Mouse (Mus musculus) hindbrain, embryonic 15.5 days (tissue): Measurements from ENCODE around the gene Elfn1. TPM values are rescaled to one million over a fixed set of nuclear protein-coding genes. Genes with fewer than 3 reads are reported as not detected.

Source experiments
- ATAC-seq: fragments of 200-750 bp; cut with Nextera tagmentation; 2 replicates; pipeline ENCODE4 v1.8.0; 2017; ENCODE audit warnings: low read depth, moderate number of reproducible peaks, moderate TSS enrichment; ENCODE audit not compliant: low FRiP score
- H3K27ac ChIP-seq: fragments of 300-500 bp; sonication (generic); replicated peaks from 2 replicates; pipeline ENCODE4 v1.5.1; 2015; ENCODE audit warnings: mild to moderate bottlenecking, inconsistent platforms
- H3K27me3 ChIP-seq: fragments of 300-500 bp; sonication (generic); 2 replicates; pipeline ENCODE4 v1.6.1; 2015; ENCODE audit warnings: control low read depth, inconsistent platforms
- H3K36me3 ChIP-seq: fragments of 300-500 bp; sonication (generic); 2 replicates; pipeline ENCODE4 v1.6.1; 2015; ENCODE audit warnings: control low read depth, inconsistent platforms
- H3K4me1 ChIP-seq: fragments of 300-500 bp; sonication (generic); replicated peaks from 2 replicates; pipeline ENCODE4 v1.6.1; 2015; ENCODE audit warnings: control low read depth, inconsistent platforms
- H3K4me2 ChIP-seq: fragments of 300-500 bp; sonication (generic); 2 replicates; pipeline ENCODE4 v1.6.1; 2015; ENCODE audit warnings: moderate library complexity, mild to moderate bottlenecking, inconsistent platforms
- H3K4me3 ChIP-seq: fragments of 300-500 bp; sonication (generic); 2 replicates; pipeline ENCODE4 v1.5.1; 2015; ENCODE audit warnings: mild to moderate bottlenecking, inconsistent platforms
- H3K9ac ChIP-seq: fragments of 300-500 bp; sonication (generic); 2 replicates; pipeline ENCODE4 v1.6.1; 2015; ENCODE audit warnings: inconsistent platforms
- H3K9me3 ChIP-seq: fragments of 300-500 bp; sonication (generic); 2 replicates; pipeline ENCODE4 v1.6.1; 2016; ENCODE audit warnings: control low read depth, inconsistent platforms
- WGBS: fragments of 180-500 bp; shearing (Covaris S2); methylation state at CpG from one replicate; pipeline ENCODE4 v1.1.7; 2015; 5-methylcytosine and 5-hydroxymethylcytosine counted together
- polyA plus RNA-seq: library from polyadenylated mRNA; unstranded; fragments of >200 nt; fragmentation: Nextera tagmentation; extraction: Ambion mirVana; gene quantifications from 2 replicates; pipeline ENCODE4 v1.2.1, GENCODE M21; 2015

The Elfn1 gene
- polyA plus RNA-seq, 1 experiment from 2014 or later = 3.9 TPM

GRCm38 (mm10) chr5:139949363-139949762 lies 41.6 kb downstream of the Elfn1 start:
- Histone ChIP-seq H3K36me3 (no peaks in the 10 kb centered on the region), H3K27me3 (no peaks in the 10 kb centered on the region), H3K9me3 (no peaks in the 10 kb centered on the region), H3K4me2 (no peak overlapping the region), H3K4me1 (peaks cover 21% of the 10 kb centered on the region), H3K4me3 (no peak overlapping the region), H3K9ac (no peak overlapping the region), H3K27ac (no peak overlapping the region)
- ATAC-seq = no peak
- WGBS = 44% methylated on average over 8 of the region's 8 CpGs

DNA sequence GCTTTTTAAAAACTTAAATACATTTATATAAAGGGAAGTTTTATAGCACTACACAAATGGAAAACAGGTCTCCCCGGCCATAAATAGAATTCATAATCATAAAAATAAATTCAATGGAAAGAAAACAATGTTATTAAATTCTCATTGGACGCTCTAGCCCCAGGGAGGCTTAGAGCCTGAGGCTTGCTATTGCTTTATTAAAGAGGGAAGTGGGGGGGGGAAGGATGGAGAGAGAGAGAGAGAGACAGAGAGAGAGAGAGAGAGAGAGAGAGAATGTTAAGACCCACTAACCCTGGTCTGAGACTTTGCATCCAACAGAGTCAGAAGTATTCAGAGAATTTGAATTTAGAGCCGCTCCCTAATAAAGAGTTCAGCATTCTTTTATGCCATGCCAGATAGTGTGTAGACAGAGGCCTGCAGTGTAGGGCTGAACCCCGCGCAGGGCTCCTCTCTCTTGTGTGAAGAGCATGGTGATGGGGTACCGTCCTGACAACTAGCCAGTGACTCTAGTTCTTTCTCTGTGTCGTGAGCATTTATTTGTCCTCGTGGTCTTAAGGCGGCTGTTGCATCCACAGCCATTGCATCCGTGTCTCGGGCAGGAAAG lies 42.3 kb downstream of the Elfn1 start:
- Histone ChIP-seq H3K4me3 (no peak overlapping the region), H3K4me1 (peaks cover 21% of the 10 kb centered on the region), H3K36me3 (no peaks in the 10 kb centered on the region), H3K27ac (no peak overlapping the region), H3K27me3 (no peaks in the 10 kb centered on the region), H3K9me3 (no peaks in the 10 kb centered on the region), H3K4me2 (no peak overlapping the region), H3K9ac (no peak overlapping the region)
- 56% methylated on average over 11 of the region's 11 CpGs for WGBS
- ATAC-seq = no peak

GRCm38 (mm10) chr5:139956859-139957258 lies 49.1 kb downstream of the Elfn1 start:
- Histone ChIP-seq H3K9me3 (no peaks in the 10 kb centered on the region), H3K4me2 (no peak overlapping the region), H3K4me1 (no peaks in the 10 kb centered on the region), H3K27me3 (no peaks in the 10 kb centered on the region), H3K27ac (no peak overlapping the region), H3K4me3 (no peak overlapping the region), H3K9ac (no peak overlapping the region), H3K36me3 (no peaks in the 10 kb centered on the region)
- ATAC-seq = no peak
- 49% methylated on average over 10 of the region's 10 CpGs for WGBS

GRCm38 (mm10) chr5:139959741-139960140 lies 52.0 kb downstream of the Elfn1 start:
- Histone ChIP-seq H3K27ac (no peak overlapping the region), H3K27me3 (no peaks in the 10 kb centered on the region), H3K9me3 (no peaks in the 10 kb centered on the region), H3K36me3 (no peaks in the 10 kb centered on the region), H3K9ac (no peak overlapping the region), H3K4me3 (no peak overlapping the region), H3K4me2 (no peak overlapping the region), H3K4me1 (0 out of 2 replicates have a peak, but pooled peaks cover 4% of the 10 kb centered on the region)
- ATAC-seq = no peak
- 93% methylated on average over 4 of the region's 4 CpGs for WGBS

GRCm38 (mm10) chr5:139964391-139964790 lies 56.6 kb downstream of the Elfn1 start:
- no peak overlapping the region for H3K4me2 ChIP-seq
- H3K27me3 ChIP-seq = no peaks in the 10 kb centered on the region
- ATAC-seq = no peak
- H3K9me3 ChIP-seq = no peaks in the 10 kb centered on the region
- H3K27ac ChIP-seq = no peak overlapping the region
- H3K4me1 ChIP-seq = 0 out of 2 replicates have a peak, but pooled peaks cover 4% of the 10 kb centered on the region
- WGBS = 59% methylated on average over 5 of the region's 5 CpGs
- H3K9ac ChIP-seq = no peak overlapping the region
- no peak overlapping the region for H3K4me3 ChIP-seq
- H3K36me3 ChIP-seq = no peaks in the 10 kb centered on the region

DNA sequence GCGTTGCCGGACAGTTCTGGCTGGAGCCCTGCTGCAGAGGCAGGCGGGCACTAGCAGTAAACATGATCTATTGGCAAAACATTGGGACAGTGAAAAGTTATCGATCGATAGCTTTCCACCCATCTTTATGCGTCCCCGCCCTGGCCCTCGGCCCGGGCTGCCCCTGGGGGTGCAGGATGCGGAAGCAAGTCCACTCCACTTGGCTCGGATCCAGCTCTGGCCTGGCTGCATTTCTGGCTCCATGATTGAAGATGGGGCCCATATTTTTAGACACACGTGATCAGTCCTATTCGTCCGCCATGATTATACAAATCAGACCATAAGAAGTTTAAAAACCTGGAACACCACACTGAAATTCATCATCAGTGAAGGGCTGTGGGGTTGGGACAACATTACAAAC lies 57.9 kb downstream of the Elfn1 start:
- Histone ChIP-seq H3K36me3 (no peaks in the 10 kb centered on the region), H3K9ac (no peak overlapping the region), H3K27me3 (no peaks in the 10 kb centered on the region), H3K9me3 (no peaks in the 10 kb centered on the region), H3K4me1 (0 out of 2 replicates have a peak, but pooled peaks cover 4% of the 10 kb centered on the region), H3K27ac (no peak overlapping the region), H3K4me2 (no peak overlapping the region), H3K4me3 (no peak overlapping the region)
- no peak for ATAC-seq
- 81% methylated on average over 14 of the region's 14 CpGs for WGBS

DNA sequence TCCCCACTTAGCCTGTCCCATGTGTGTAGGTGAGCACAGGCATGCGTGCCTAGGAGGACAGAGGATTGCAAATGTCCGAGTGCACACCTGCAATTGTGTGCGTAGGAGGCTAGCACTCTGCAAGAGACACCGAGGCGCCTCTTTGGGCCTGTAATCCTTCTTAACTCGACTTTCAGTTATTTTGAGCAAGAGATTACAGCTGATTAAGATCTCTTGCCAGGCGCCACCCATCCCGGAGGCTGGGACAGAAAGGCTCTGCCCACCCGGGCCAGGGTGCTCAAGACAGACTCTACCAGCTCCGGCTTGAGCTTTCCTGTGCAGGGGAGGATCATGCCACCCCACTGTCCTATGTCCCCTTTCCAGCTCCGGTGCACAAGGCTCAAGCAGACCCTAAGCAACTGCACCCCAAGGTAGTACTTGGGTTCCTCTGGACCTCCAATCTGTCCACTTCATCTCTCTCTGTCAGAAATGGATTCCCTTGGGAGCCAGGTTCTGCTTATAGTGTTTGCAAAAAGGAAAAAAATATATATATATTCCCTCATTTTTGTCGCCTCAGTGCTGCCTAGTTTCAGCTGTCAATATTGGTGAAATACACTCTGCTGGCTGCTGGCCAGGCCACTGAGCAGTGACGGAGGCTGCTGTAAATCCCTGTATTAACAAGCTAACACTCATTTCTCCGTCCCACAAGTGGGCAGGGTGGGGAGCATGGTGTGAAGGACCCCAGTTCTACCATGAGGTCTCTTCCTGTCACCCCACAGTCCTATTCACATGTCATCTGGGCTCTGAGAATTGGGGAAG lies 61.6 kb downstream of the Elfn1 start:
- no peak for ATAC-seq
- H3K36me3 ChIP-seq = no peaks in the 10 kb centered on the region
- H3K4me3 ChIP-seq = no peak overlapping the region
- no peaks in the 10 kb centered on the region for H3K9me3 ChIP-seq
- H3K4me2 ChIP-seq = no peak overlapping the region
- 0 out of 2 replicates have a peak, but pooled peaks cover 2% of the 10 kb centered on the region for H3K4me1 ChIP-seq
- 82% methylated on average over 14 of the region's 14 CpGs for WGBS
- H3K27me3 ChIP-seq = 0 out of 2 replicates have a peak, but pooled peaks cover 2% of the 10 kb centered on the region
- no peak overlapping the region for H3K27ac ChIP-seq
- no peak overlapping the region for H3K9ac ChIP-seq

DNA sequence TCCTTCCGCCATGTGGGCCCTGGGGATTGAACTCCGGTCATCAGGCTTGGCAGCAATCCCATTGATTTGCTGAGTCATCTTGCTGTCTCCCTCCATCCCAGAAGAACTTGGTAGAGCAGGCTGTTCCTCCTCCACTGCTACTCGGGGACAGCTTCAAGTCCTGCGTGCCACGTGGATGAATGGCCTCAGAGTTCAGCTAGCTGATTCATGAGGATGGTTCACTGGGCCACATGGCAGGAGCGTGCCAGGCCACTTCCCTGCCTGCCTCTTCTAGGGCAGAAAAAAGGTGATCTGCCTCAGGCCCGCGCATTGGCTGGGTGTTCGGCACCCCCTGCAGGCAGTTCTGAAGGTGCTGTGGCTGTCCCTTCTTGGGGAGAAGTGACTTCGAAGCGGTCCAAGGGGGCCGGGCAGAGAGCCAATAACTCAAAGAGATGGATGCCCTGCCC lies 62.5 kb downstream of the Elfn1 start:
- Histone ChIP-seq H3K4me3 (no peak overlapping the region), H3K27ac (no peak overlapping the region), H3K36me3 (no peaks in the 10 kb centered on the region), H3K9me3 (no peaks in the 10 kb centered on the region), H3K4me1 (no peaks in the 10 kb centered on the region), H3K27me3 (0 out of 2 replicates have a peak, but pooled peaks cover 2% of the 10 kb centered on the region), H3K4me2 (no peak overlapping the region), H3K9ac (no peak overlapping the region)
- 48% methylated on average over 12 of the region's 12 CpGs for WGBS
- no peak for ATAC-seq

- Histone ChIP-seq H3K36me3 (no peaks in the 10 kb centered on the region), H3K4me2 (no peak overlapping the region), H3K27ac (no peak overlapping the region), H3K9ac (no peak overlapping the region), H3K27me3 (0 out of 2 replicates have a peak, but pooled peaks cover 2% of the 10 kb centered on the region), H3K4me3 (no peak overlapping the region), H3K9me3 (no peaks in the 10 kb centered on the region), H3K4me1 (peaks cover 11% of the 10 kb centered on the region)
- 86% methylated on average over 4 of the region's 4 CpGs for WGBS
- ATAC-seq = no peak
These were observed 68.8 kb downstream of the Elfn1 start for GRCm38 (mm10) chr5:139976584-139976983.

DNA sequence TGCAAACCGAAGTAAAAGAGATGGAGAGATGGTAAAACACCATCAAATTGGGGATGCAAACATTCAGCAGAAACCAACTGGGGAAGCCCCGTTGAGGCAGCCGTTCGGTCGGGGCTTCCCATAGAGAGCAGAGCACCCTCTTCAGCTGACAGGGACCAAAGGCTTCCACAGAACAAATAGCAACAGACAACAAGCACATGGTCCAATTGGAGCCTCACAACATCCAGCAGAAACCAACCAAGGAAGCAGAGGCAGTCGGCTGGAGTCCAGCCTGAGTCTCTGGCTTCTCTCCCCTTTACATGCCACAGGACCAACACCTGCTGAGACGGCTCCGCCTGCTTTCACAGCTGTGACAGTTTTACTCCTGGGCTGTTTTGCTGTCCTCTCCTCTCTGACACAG lies 69.7 kb downstream of the Elfn1 start:
- Histone ChIP-seq H3K27ac (no peak overlapping the region), H3K4me3 (no peak overlapping the region), H3K36me3 (no peaks in the 10 kb centered on the region), H3K4me1 (peaks cover 11% of the 10 kb centered on the region), H3K9ac (no peak overlapping the region), H3K9me3 (no peaks in the 10 kb centered on the region), H3K27me3 (no peaks in the 10 kb centered on the region), H3K4me2 (no peak overlapping the region)
- no peak for ATAC-seq
- WGBS = 33% methylated on average over 8 of the region's 8 CpGs

- ATAC-seq = no peak
- H3K4me1 ChIP-seq = peaks cover 11% of the 10 kb centered on the region
- no peak overlapping the region for H3K9ac ChIP-seq
- 7% methylated on average over 13 of the region's 13 CpGs for WGBS
- no peaks in the 10 kb centered on the region for H3K27me3 ChIP-seq
- 0 out of 2 replicates have a peak overlapping the region, but pooled peaks have one; percentile 1 for H3K4me2 ChIP-seq
- no peak overlapping the region for H3K27ac ChIP-seq
- H3K9me3 ChIP-seq = no peaks in the 10 kb centered on the region
- H3K36me3 ChIP-seq = no peaks in the 10 kb centered on the region
- no peak overlapping the region for H3K4me3 ChIP-seq
These were observed 71.0 kb downstream of the Elfn1 start for GRCm38 (mm10) chr5:139978525-139979276.

- no peak overlapping the region for H3K4me2 ChIP-seq
- no peak overlapping the region for H3K9ac ChIP-seq
- ATAC-seq = no peak; the same call in 1 of the 2 replicates
- H3K4me3 ChIP-seq = no peak overlapping the region
- H3K4me1 ChIP-seq = peaks cover 11% of the 10 kb centered on the region
- H3K27ac ChIP-seq = no peak overlapping the region
- WGBS = 69% methylated on average over 9 of the region's 9 CpGs
- no peaks in the 10 kb centered on the region for H3K36me3 ChIP-seq
- no peaks in the 10 kb centered on the region for H3K27me3 ChIP-seq
- no peaks in the 10 kb centered on the region for H3K9me3 ChIP-seq
These were observed 71.6 kb downstream of the Elfn1 start for GRCm38 (mm10) chr5:139979371-139979770.
